Mouse (Mus musculus): ENCODE measurements around the gene Cox4i1. TPM values are rescaled to one million over a fixed set of nuclear protein-coding genes. Genes with fewer than 3 reads are reported as not detected.

Cox4i1 gene
- polyA plus RNA-seq, 1 experiment from 2014 or later, result 950 TPM

DNA sequence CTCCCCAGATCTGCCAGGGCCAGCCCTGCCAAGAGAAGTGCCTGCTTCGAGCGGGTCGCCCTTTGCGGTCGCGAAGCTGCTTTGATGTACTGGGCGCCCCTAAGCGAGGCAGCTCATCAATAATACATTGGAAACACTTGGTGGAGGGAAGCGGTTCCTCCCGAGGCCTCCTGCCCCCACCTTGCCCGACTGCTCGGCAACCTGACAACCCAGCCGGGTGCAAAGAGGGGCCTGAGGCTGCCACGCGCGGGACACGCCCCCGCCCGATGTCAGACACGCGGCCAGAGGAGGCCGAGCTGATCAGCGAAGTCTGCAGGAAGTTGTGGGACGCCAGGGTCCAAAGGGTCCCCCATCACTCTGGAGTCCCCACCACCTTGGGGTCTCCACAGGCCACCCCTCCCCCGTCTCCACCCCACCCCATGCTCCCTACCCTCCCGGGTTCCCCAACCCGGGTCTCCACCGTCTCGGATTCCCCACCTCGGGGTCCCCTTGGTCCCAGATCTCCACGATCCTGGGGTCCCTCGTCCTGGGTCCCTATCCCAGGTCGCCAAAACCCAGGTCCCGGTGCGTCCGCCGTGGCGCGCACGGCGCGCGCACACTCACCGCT lies 34.3 kb upstream of the Cox4i1 start:
- peak overlapping the region; percentile 64 for H3K9ac ChIP-seq
- peak overlapping the region; percentile 59 for H3K4me3 ChIP-seq
- H3K4me2 ChIP-seq (replicated peaks), result peak overlapping the region; percentile 97
- H3K4me1 ChIP-seq, result peaks cover 20% of the 10 kb centered on the region
- no peaks in the 10 kb centered on the region for H3K9me3 ChIP-seq
- ATAC-seq (ENCODE audit: low FRiP score, low read depth), result peak; percentile 63
- no peak overlapping the region for H3K27ac ChIP-seq
- WGBS, result under 1% methylated on average over 44 of the region's 44 CpGs
- peaks cover 39% of the 10 kb centered on the region for H3K27me3 ChIP-seq (replicated peaks)
- no peaks in the 10 kb centered on the region for H3K36me3 ChIP-seq

DNA sequence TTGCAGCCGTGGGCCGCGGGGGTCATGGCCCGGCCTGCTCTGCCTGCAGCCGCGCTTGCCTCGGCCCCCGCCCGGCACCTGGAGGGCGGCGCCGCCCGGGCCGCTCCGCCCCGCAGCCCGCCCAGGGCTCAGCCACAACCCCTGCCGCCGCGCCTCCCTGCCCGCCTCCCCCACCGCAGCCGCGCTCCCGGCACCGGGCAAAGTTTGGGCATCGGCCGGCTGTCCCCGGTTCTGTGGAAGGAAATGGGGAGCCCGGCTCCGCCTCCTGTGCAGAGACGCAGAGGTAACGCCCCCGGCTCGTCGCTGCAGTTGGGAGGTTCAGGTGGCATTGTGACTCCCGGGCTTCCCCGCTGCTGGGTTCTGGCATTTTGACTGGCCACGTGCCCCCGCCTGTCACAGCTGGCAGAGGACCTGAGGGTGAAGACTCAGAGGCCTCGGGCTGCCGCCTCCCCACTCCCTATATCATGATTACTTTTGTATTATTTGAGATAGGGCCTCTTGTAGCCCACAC lies 33.6 kb upstream of the Cox4i1 start:
- Histone ChIP-seq H3K9me3 (no peaks in the 10 kb centered on the region), H3K9ac (peak overlapping the region; percentile 64), H3K4me1 (peaks cover 20% of the 10 kb centered on the region), H3K36me3 (no peaks in the 10 kb centered on the region), H3K27me3 (replicated peaks) (peaks cover 39% of the 10 kb centered on the region), H3K4me3 (peak overlapping the region; percentile 59), H3K4me2 (replicated peaks) (peak overlapping the region; percentile 97), H3K27ac (no peak overlapping the region)
- WGBS, result under 1% methylated on average over 42 of the region's 42 CpGs
- ATAC-seq (ENCODE audit: low FRiP score, low read depth), result peak; percentile 49; the same call in 1 of the 2 replicates

DNA sequence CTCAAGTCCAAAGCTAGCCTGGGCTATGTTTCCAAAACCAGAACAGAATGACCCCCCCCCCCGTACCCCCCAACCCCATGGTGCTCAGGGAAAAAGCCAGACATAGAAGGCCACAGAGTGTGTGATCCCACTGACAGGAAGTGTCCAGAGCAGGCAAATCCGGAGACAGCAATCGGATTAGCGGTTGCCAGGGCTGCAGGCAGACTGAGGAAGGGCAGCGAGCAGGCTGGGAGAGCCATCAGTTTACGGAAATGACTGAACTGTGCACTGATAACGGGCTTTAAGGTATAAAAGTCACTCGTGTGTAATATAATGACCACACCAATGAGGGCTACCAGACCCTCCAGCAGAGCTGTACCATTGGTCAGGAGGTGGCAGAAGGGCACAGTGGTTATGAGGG lies 26.8 kb upstream of the Cox4i1 start:
- Histone ChIP-seq H3K4me2 (replicated peaks) (no peak overlapping the region), H3K27me3 (replicated peaks) (peaks cover 2% of the 10 kb centered on the region; the same call in 1 of the 2 replicates), H3K27ac (no peak overlapping the region), H3K9me3 (no peaks in the 10 kb centered on the region), H3K4me1 (no peaks in the 10 kb centered on the region), H3K36me3 (no peaks in the 10 kb centered on the region), H3K9ac (no peak overlapping the region), H3K4me3 (no peak overlapping the region)
- 55% methylated on average over 8 of the region's 8 CpGs for WGBS
- no peak for ATAC-seq (ENCODE audit: low FRiP score, low read depth)

DNA sequence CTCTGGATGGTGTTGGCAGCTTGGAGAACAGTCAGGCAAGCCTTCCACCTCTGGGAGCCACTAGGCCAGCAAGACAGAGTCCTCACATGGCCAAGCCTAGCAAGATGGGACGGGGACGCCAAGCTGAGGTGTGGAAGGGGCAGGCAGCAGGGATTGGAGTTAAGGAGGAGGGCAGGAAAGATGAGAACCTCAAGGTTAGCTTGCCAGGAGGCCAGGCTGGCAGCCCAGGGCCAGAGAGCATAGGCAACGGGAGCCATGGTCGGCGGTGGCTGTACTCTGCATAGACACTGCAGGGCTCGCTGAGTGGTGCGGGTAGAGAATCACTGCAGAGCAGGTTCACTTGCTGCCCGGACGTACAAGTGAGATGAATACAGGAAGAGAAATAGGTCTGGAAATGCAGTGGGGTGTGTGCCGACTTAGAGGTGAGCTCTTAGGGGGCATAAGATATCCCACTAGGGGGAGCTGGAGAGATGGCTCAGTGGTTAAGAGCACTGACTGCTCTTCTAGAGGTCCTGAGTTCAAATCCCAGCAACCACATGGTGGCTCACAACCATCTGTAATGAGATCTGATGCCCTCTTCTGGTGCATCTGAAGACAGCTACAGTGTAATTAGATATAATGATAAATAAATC lies 25.9 kb upstream of the Cox4i1 start:
- H3K4me1 ChIP-seq, result no peaks in the 10 kb centered on the region
- H3K4me2 ChIP-seq (replicated peaks), result no peak overlapping the region
- 84% methylated on average over 10 of the region's 10 CpGs for WGBS
- H3K9me3 ChIP-seq, result no peaks in the 10 kb centered on the region
- no peaks in the 10 kb centered on the region for H3K27me3 ChIP-seq (replicated peaks)
- no peak for ATAC-seq (ENCODE audit: low FRiP score, low read depth)
- no peak overlapping the region for H3K27ac ChIP-seq
- H3K4me3 ChIP-seq, result no peak overlapping the region
- H3K9ac ChIP-seq, result no peak overlapping the region
- no peaks in the 10 kb centered on the region for H3K36me3 ChIP-seq

DNA sequence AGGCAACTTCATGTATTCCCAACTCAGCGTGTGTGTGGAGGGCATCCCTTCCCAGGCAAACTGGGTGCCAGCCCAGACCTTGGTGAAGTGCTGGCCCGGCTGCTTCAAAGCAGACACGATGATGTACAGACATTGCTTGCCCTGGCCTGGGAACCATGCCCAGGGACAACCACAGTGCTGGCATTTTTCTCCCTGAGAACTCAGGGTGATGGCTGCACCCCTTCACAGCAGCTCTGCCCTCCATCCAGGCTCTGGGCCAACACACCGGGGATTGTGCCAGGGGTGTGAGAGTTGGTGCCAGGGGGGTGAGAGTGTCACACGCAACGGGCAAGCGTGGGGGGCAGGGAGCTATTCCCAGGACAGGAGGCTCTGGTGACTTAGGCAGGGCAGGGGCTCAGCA lies 23.4 kb upstream of the Cox4i1 start:
- WGBS, result 91% methylated on average over 7 of the region's 7 CpGs
- Histone ChIP-seq H3K4me2 (replicated peaks) (no peak overlapping the region), H3K9ac (no peak overlapping the region), H3K4me3 (no peak overlapping the region), H3K27ac (no peak overlapping the region), H3K36me3 (peaks cover 3% of the 10 kb centered on the region), H3K4me1 (no peaks in the 10 kb centered on the region), H3K9me3 (no peaks in the 10 kb centered on the region), H3K27me3 (replicated peaks) (no peaks in the 10 kb centered on the region)
- no peak for ATAC-seq (ENCODE audit: low FRiP score, low read depth)

DNA sequence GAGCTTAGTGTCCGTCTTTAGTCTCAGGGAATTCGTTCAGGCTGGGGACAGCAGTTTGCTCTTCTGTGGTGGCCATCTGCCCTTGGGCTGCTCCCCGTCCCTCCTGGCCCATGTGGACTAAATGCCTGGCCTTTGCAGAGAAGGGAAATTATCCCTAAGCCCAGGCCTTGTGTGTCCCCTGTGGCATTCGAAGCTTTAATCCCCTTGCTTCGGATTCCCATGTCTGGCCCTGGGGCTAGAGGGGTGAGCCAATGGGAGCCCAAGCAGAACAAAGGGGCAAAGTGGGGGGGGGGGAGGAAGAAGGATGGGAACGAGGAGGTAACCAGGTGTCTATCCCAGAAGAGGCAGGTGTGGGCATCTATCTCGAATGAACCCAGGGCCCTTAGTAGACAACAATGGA lies 20.5 kb upstream of the Cox4i1 start, which contains the start of gene 1190005I06Rik:
Gene 1190005I06Rik (minus strand): TSS at position 101 of the 400 bp plus-strand sequence.
- no peak within 1 kb of the TSS for H3K9ac ChIP-seq
- ATAC-seq (ENCODE audit: low FRiP score, low read depth), result no peak

DNA sequence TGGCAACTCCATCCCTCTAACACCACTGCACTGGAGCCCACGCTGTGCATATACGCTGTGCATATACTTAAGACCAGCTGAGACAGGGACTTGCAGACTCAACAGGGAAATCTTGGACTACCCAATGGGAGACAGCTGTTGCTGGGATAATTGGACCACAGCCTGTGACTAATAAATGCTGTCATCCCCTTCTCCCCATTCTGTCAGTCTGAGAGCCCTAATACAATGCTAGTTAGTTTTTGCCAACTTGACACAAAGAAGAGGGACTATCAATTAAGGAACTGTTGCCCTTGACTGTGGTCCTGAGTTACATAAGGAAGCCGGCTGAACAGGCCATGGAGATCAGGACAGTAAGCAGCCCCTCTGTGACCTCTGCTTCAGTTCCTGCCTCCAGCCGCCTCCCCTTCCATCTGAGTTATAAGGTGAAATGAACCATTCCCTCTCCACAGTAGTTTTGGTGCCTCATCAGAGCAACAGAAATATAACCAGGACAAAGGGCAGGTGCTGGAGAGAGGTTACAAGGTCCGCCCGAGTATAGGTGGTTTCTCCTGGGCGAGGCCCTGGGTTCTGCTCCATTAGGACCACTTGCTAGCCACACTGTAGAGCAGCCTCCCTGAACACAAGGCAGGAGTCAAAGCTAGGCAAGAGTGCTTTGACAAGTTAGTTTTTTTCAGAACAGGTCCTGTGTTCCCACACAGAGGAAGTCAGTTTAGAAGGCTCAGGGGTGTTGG lies 11.5 kb upstream of the Cox4i1 start:
- H3K4me1 ChIP-seq, result no peaks in the 10 kb centered on the region
- H3K27ac ChIP-seq, result no peak overlapping the region
- H3K36me3 ChIP-seq, result peaks cover 70% of the 10 kb centered on the region
- no peak overlapping the region for H3K9ac ChIP-seq
- H3K4me3 ChIP-seq, result no peak overlapping the region
- WGBS, result 87% methylated on average over 7 of the region's 7 CpGs
- no peak overlapping the region for H3K4me2 ChIP-seq (replicated peaks)
- no peaks in the 10 kb centered on the region for H3K9me3 ChIP-seq
- no peaks in the 10 kb centered on the region for H3K27me3 ChIP-seq (replicated peaks)
- no peak for ATAC-seq (ENCODE audit: low FRiP score, low read depth)

More for the DNA sequence above, 20.5 kb upstream of the Cox4i1 start, which contains the start of gene 1190005I06Rik:
- H3K9me3 ChIP-seq, result no peaks in the 10 kb centered on the region
- H3K27me3 ChIP-seq (replicated peaks), result no peaks in the 10 kb centered on the region
- peaks cover 16% of the 10 kb centered on the region for H3K36me3 ChIP-seq
- WGBS, result 69% methylated on average over 7 of the region's 7 CpGs
- H3K4me1 ChIP-seq, result no peaks in the 10 kb centered on the region
- H3K4me2 ChIP-seq (replicated peaks), result no peak within 1 kb of the TSS
- no peak within 1 kb of the TSS for H3K4me3 ChIP-seq
- no peak within 1 kb of the TSS for H3K27ac ChIP-seq

DNA sequence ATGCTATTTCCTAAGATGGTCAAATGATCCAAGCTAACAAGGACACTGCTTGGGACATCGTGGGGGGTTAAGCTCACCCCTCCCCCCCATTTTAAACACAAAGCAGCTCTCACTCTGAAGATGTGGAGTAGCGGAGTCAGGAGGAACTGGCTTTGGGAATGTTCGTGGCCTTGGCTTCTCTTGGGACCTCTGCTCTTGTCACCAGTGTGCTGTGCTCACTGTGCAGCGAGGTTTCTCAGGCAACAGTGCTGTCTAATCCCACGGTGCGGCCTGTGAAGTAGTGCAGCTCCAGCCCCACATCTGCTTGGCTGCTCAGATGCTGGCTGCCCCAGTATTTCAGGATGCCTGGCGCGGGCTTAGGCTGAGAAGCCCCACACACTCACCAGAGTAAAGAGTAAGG lies 10.6 kb upstream of the Cox4i1 start:
- no peak overlapping the region for H3K27ac ChIP-seq
- H3K9me3 ChIP-seq, result no peaks in the 10 kb centered on the region

DNA sequence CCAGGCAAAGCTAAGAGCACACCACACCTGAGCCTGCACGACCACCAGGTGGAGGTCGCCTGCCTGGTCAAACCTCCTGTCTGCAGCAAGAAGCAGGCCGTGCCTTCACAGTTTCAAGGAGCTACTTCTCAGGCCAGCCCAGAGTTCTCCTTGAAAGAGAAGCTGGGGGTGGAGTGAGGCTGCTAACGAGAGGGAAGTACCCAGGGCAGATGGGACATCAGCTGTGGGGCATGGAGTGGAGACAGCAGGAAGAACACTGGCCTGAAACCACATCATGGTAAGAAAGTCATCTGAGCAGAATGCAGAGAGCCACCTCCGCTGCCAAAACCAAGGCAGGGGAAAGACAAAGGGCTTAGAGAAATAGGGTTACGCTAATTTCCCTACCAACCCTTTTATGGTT lies 3.5 kb upstream of the Cox4i1 start:
- H3K4me3 ChIP-seq, result no peak overlapping the region
- no peaks in the 10 kb centered on the region for H3K9me3 ChIP-seq
- WGBS, result 84% methylated on average over 6 of the region's 6 CpGs
- H3K4me1 ChIP-seq, result peaks cover 35% of the 10 kb centered on the region
- H3K9ac ChIP-seq, result no peak overlapping the region
- H3K4me2 ChIP-seq (replicated peaks), result no peak overlapping the region
- peaks cover 12% of the 10 kb centered on the region for H3K36me3 ChIP-seq
- H3K27ac ChIP-seq, result no peak overlapping the region
- H3K27me3 ChIP-seq (replicated peaks), result no peaks in the 10 kb centered on the region
- ATAC-seq (ENCODE audit: low FRiP score, low read depth), result no peak

More for the DNA sequence above, 10.6 kb upstream of the Cox4i1 start:
- Histone ChIP-seq H3K27me3 (replicated peaks) (no peaks in the 10 kb centered on the region), H3K4me3 (no peak overlapping the region), H3K4me1 (no peaks in the 10 kb centered on the region), H3K9ac (no peak overlapping the region), H3K4me2 (replicated peaks) (no peak overlapping the region), H3K36me3 (peaks cover 70% of the 10 kb centered on the region)
- WGBS, result 90% methylated on average over 8 of the region's 8 CpGs
- ATAC-seq (ENCODE audit: low FRiP score, low read depth), result no peak

DNA sequence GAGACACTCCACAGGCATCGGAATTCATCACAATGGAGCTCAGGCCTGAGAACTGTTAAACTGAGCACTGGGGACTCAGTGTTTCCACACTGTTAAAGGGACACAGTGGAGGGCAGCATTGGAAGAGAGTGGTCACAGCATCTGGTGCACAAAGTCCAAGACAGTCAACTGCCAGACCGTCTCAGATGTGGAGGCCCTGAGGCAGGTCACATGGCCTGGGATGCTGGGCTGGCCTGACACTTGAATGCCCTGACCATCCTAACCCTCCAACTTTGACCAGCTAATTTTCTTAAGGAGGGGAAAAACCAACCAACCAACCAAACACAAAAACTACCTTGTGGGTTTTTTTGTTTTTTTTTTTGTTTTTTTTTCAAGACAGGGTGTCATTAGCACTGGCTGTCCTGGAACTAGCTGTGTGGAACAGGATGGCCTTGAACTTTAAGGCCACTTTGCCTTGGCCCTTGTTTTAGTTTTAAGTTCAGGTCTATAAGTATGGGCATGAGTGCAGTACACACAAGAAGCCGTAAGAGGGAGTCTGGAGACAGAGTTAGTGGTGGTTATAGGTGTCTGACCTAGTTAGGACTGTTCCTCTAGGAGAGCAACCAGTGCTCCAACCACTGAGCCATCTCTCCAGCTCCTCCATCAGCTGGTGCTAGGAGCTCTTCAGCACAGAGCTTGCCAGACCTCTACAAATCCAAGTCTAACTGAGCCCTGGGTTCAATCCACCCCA lies 2.1 kb upstream of the Cox4i1 start:
- WGBS, result 83% methylated on average over 3 of the region's 3 CpGs
- H3K27ac ChIP-seq, result no peak overlapping the region

DNA sequence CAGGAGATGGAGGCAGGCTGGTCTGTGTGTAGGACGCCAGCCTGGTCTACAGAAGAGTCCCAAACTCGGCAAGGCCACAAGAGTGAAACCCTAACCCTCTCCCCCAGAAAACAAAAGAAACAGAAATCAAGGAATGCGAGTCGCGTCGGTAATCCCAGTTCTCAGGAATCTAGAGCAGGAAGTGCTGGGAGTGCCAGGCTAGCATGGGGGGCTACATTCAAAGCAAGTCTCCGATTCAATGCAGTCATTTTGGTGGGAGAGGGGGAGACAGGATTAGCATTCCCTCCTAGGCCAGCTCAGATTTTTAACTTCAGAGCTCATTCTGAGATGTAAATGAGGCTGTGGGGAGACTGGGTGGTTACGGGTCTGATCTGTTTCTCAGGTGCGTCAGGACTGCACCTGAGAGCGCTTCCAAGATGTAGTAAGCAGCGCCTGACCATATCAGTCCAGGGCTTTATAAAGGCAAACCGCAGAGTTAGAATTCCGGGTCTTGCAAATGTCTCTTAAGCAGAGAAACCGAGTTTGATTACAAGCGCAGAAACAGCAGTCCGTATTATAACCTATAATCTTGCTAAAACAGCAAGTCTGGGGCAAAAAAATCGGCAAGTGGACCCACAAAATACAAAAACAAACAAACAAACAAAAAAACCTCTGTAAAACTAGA lies 1.1 kb upstream of the Cox4i1 start:
- H3K27me3 ChIP-seq (replicated peaks), result no peaks in the 10 kb centered on the region
- peaks cover 42% of the 10 kb centered on the region for H3K4me1 ChIP-seq
- no peaks in the 10 kb centered on the region for H3K9me3 ChIP-seq
- 3% methylated on average over 17 of the region's 17 CpGs for WGBS
- peak overlapping the region; percentile 96 for H3K9ac ChIP-seq
- peak overlapping the region; percentile 88 for H3K4me3 ChIP-seq
- H3K27ac ChIP-seq, result no peak overlapping the region
- ATAC-seq (ENCODE audit: low FRiP score, low read depth), result no peak
- H3K36me3 ChIP-seq, result peaks cover 23% of the 10 kb centered on the region
- H3K4me2 ChIP-seq (replicated peaks), result peak overlapping the region; percentile 92

More for the DNA sequence above, 2.1 kb upstream of the Cox4i1 start:
- Histone ChIP-seq H3K27me3 (replicated peaks) (no peaks in the 10 kb centered on the region), H3K4me1 (peaks cover 38% of the 10 kb centered on the region), H3K9me3 (no peaks in the 10 kb centered on the region), H3K9ac (peak overlapping the region; percentile 96; the same call in 1 of the 2 replicates), H3K4me2 (replicated peaks) (peak overlapping the region; percentile 92), H3K36me3 (peaks cover 13% of the 10 kb centered on the region), H3K4me3 (peak overlapping the region; percentile 88; the same call in 1 of the 2 replicates)
- no peak for ATAC-seq (ENCODE audit: low FRiP score, low read depth)

Data from neural tube, embryonic 12.5 days (tissue).